Mouse (Mus musculus): ENCODE results near the gene Sec11a. TPM values are rescaled to one million over a fixed set of nuclear protein-coding genes. Genes with fewer than 3 reads are reported as not detected.
"Not testable (repeated sequence)": the region's sequence is repeated elsewhere in the genome, so short reads cannot be mapped to it uniquely, and the experiment has no call there.

Gene Sec11a
- polyA plus RNA-seq, 1 experiment from 2014 or later, result 135 TPM

DNA sequence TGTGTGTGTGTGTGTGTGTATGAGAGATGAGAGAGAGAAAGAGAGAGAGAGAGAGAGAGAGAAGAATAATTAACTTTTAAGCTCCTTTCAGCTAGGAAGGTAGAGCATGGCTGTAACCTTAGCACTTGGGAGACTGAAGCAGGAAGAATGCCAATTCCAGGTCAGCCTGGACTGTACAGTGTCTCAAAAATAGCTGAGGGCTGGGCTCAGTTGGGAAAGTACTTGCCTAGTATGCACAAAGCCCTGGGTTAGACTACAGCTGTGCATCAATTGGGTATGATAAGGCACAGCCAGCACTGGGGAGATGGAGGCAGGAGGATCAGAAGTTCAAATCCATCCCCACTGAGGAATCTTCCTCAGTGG is 10.3 kb downstream of the Sec11a start:
- not testable (repeated sequence) for H3K9ac ChIP-seq (ENCODE audit: low read depth, low read length); H3K4me2 ChIP-seq; H3K27ac ChIP-seq (ENCODE audit: low read depth, low read length); H3K4me1 ChIP-seq (ENCODE audit: control insufficient read depth, insufficient read depth, low read length); H3K9me3 ChIP-seq (replicated peaks; ENCODE audit: control insufficient read depth, low read length); H3K27me3 ChIP-seq (ENCODE audit: control insufficient read depth, insufficient read depth, low read length); H3K36me3 ChIP-seq (ENCODE audit: control insufficient read depth, insufficient read depth, low read length); ATAC-seq (replicated peaks; ENCODE audit: insufficient number of reproducible peaks, low FRiP score, low TSS enrichment); H3K4me3 ChIP-seq (ENCODE audit: low read depth, low read length)

DNA sequence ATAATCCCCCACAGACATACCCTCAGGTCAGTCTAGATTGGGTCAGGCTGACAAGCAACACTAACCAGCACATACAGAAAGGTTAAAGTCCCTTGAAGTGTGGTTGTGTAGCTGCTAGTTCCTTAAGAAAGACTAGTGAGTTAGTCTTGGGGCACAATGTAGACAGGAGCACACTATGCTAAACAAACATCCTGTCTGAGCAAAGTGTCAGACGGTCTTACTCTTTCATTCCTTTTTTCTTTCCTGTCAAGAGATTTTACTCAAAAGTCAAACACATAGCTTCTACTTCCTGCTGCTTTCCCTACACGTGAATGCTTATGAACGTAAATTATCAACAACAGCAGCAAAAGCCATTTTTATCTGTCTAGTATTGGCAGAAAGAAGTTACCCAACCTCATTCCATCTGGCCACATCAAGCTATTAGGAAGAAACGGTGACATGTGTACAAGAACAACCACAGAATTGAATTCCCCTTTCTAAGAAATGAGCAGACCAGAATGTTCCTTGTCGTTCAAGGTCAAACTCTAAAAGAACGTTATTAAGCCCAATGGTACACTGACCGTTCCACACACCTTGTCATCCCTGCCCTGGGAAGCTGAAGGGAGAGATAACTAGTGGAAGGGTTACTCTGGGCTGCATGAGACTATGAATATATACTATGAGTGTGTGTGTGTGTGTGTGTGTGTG is 10.8 kb downstream of the Sec11a start:
- not testable (repeated sequence) for H3K4me1 ChIP-seq (ENCODE audit: control insufficient read depth, insufficient read depth, low read length); H3K4me2 ChIP-seq; H3K27me3 ChIP-seq (ENCODE audit: control insufficient read depth, insufficient read depth, low read length); H3K9me3 ChIP-seq (replicated peaks; ENCODE audit: control insufficient read depth, low read length); H3K36me3 ChIP-seq (ENCODE audit: control insufficient read depth, insufficient read depth, low read length); H3K4me3 ChIP-seq (ENCODE audit: low read depth, low read length); H3K27ac ChIP-seq (ENCODE audit: low read depth, low read length); ATAC-seq (replicated peaks; ENCODE audit: insufficient number of reproducible peaks, low FRiP score, low TSS enrichment); H3K9ac ChIP-seq (ENCODE audit: low read depth, low read length)
- 53% methylated on average over 7 of the region's 7 CpGs for WGBS (ENCODE audit: insufficient replicate concordance)

DNA sequence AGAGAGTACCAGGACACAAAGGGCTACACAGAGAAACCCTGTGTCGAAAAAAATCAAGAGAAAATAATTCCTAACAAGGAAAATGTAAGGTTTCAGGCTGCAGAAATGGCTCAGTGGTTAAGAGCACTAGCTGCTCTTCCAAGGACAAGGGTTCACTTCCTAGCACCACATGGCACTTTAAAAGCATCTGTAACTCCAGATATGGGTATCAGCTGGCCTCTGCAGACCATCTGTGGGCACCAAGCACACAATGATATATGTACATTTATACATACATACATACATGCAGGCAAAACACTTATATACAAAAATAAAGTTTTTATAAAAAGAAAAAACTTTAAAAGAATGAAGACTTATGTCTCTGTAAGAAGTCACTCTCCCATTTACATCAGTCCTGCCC is 11.7 kb downstream of the Sec11a start:
- Histone ChIP-seq H3K4me2 (no peak overlapping the region), H3K9me3 (replicated peaks; ENCODE audit: control insufficient read depth, low read length) (no peaks in the 10 kb centered on the region), H3K9ac (ENCODE audit: low read depth, low read length) (no peak overlapping the region), H3K4me1 (ENCODE audit: control insufficient read depth, insufficient read depth, low read length) (0 out of 2 replicates have a peak, but pooled peaks cover 2% of the 10 kb centered on the region), H3K4me3 (ENCODE audit: low read depth, low read length) (no peak overlapping the region), H3K27ac (ENCODE audit: low read depth, low read length) (no peak overlapping the region), H3K27me3 (ENCODE audit: control insufficient read depth, insufficient read depth, low read length) (no peaks in the 10 kb centered on the region), H3K36me3 (ENCODE audit: control insufficient read depth, insufficient read depth, low read length) (0 out of 2 replicates have a peak, but pooled peaks cover 3% of the 10 kb centered on the region)
- no peak for ATAC-seq (replicated peaks; ENCODE audit: insufficient number of reproducible peaks, low FRiP score, low TSS enrichment)
- 97% methylated on average over 1 of the region's 1 CpGs for WGBS (ENCODE audit: insufficient replicate concordance)

DNA sequence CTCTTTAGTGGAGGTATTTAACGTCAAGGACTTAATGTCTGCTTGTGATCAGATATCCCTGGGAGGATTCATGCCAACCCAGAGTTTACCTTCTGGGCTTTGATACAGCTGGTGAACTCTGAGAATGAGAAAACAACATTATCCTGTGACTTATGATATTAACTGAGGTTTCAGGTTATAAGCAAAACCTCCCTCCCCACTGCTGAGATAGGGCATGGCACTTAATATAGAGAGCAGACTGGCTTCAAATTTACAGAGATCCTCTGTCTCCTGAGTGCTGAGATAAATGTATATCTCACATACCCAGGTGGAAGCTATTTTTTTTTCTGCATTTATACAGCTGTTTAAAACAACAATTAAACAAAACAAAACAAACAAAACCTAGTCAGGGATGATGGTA is 14.8 kb downstream of the Sec11a start:
- no peak for ATAC-seq (replicated peaks; ENCODE audit: insufficient number of reproducible peaks, low FRiP score, low TSS enrichment)
- H3K27ac ChIP-seq (ENCODE audit: low read depth, low read length), result no peak overlapping the region
- no peak overlapping the region for H3K4me3 ChIP-seq (ENCODE audit: low read depth, low read length)
- no peak overlapping the region for H3K4me2 ChIP-seq
- no peaks in the 10 kb centered on the region for H3K9me3 ChIP-seq (replicated peaks; ENCODE audit: control insufficient read depth, low read length)
- 0 out of 2 replicates have a peak, but pooled peaks cover 3% of the 10 kb centered on the region for H3K36me3 ChIP-seq (ENCODE audit: control insufficient read depth, insufficient read depth, low read length)
- H3K9ac ChIP-seq (ENCODE audit: low read depth, low read length), result no peak overlapping the region
- 76% methylated on average over 1 of the region's 1 CpGs for WGBS (ENCODE audit: insufficient replicate concordance)
- 0 out of 2 replicates have a peak, but pooled peaks cover 1% of the 10 kb centered on the region for H3K4me1 ChIP-seq (ENCODE audit: control insufficient read depth, insufficient read depth, low read length)
- H3K27me3 ChIP-seq (ENCODE audit: control insufficient read depth, insufficient read depth, low read length), result no peaks in the 10 kb centered on the region

DNA sequence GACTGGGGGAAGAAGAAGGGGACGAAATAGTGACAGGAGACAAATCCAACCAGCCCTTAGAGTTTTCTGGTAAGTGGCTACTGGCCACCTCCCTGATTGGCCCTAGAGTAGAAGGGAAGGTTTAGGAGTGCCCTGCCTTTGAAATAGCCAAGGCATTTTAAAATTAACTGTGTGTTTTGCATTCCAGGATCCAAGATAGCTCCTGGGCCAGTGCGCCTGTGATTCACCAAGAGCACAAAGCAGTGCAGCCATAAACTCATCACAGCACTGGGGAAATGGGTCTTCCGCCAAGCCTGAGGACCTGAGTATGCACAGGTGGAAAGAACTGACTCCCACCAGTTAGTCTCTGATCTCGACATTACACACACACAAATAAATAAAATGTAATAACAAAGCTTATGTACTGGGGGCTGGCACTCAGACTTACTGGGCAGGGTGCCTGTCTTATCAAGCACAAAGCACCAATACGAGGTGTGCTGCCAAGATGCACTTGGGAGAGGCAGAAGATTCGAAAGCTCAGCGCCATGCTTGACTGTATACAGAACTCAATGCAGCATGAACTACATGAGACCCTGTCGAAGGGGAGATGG is 15.9 kb downstream of the Sec11a start:
- Histone ChIP-seq H3K36me3 (ENCODE audit: control insufficient read depth, insufficient read depth, low read length) (0 out of 2 replicates have a peak, but pooled peaks cover 3% of the 10 kb centered on the region), H3K27me3 (ENCODE audit: control insufficient read depth, insufficient read depth, low read length) (no peaks in the 10 kb centered on the region), H3K4me1 (ENCODE audit: control insufficient read depth, insufficient read depth, low read length) (no peaks in the 10 kb centered on the region), H3K9ac (ENCODE audit: low read depth, low read length) (no peak overlapping the region), H3K27ac (ENCODE audit: low read depth, low read length) (no peak overlapping the region), H3K9me3 (replicated peaks; ENCODE audit: control insufficient read depth, low read length) (no peaks in the 10 kb centered on the region), H3K4me3 (ENCODE audit: low read depth, low read length) (no peak overlapping the region), H3K4me2 (no peak overlapping the region)
- no peak for ATAC-seq (replicated peaks; ENCODE audit: insufficient number of reproducible peaks, low FRiP score, low TSS enrichment)
- WGBS (ENCODE audit: insufficient replicate concordance), result 85% methylated on average over 8 of the region's 8 CpGs

DNA sequence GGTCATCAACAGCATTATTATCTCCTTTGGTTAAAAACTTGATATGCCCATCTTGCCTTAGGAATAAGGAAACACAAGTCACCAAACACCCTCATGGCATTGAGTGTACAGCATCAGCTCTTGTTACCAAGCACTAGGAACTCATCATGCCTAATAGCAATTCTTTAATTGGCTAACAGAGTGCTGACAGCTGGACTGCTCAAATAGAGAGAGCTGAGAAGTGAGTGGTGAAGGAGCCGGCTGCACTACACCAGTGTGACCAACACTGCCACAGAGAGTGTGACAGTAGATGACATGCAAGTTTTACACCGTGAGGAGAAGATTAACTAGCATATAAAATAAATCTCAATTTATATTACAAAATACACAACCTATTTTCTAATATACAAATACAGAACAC is 24.4 kb downstream of the Sec11a start:
- no peak overlapping the region for H3K27ac ChIP-seq (ENCODE audit: low read depth, low read length)
- no peak overlapping the region for H3K4me2 ChIP-seq
- no peaks in the 10 kb centered on the region for H3K4me1 ChIP-seq (ENCODE audit: control insufficient read depth, insufficient read depth, low read length)
- H3K27me3 ChIP-seq (ENCODE audit: control insufficient read depth, insufficient read depth, low read length), result no peaks in the 10 kb centered on the region
- H3K9me3 ChIP-seq (replicated peaks; ENCODE audit: control insufficient read depth, low read length), result no peaks in the 10 kb centered on the region
- H3K4me3 ChIP-seq (ENCODE audit: low read depth, low read length), result no peak overlapping the region
- peaks cover 11% of the 10 kb centered on the region for H3K36me3 ChIP-seq (ENCODE audit: control insufficient read depth, insufficient read depth, low read length)
- H3K9ac ChIP-seq (ENCODE audit: low read depth, low read length), result no peak overlapping the region
- 67% methylated on average over 2 of the region's 2 CpGs for WGBS (ENCODE audit: insufficient replicate concordance)
- ATAC-seq (replicated peaks; ENCODE audit: insufficient number of reproducible peaks, low FRiP score, low TSS enrichment), result no peak

DNA sequence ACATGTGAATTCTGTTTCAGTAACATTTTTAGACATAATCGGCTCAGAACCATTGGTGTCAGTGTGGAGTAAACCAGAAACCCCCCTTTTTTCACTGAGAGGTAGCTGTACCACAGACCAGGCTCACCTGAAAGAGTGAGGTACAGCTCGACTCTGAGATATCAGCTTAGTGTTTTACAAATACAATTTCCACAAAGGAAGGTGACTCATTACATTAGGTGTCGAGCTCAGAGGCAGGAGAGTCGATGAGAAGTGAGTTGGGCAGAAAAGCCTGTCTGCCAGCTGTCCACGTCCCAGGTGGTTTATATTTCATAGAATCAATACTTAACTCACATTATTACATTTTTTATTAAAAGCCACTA is 28.0 kb downstream of the Sec11a start:
- no peak for ATAC-seq (replicated peaks; ENCODE audit: insufficient number of reproducible peaks, low FRiP score, low TSS enrichment)
- H3K9ac ChIP-seq (ENCODE audit: low read depth, low read length), result no peak overlapping the region
- no peaks in the 10 kb centered on the region for H3K4me1 ChIP-seq (ENCODE audit: control insufficient read depth, insufficient read depth, low read length)
- no peak overlapping the region for H3K27ac ChIP-seq (ENCODE audit: low read depth, low read length)
- no peak overlapping the region for H3K4me2 ChIP-seq
- no peaks in the 10 kb centered on the region for H3K27me3 ChIP-seq (ENCODE audit: control insufficient read depth, insufficient read depth, low read length)
- peaks cover 17% of the 10 kb centered on the region for H3K36me3 ChIP-seq (ENCODE audit: control insufficient read depth, insufficient read depth, low read length)
- no peaks in the 10 kb centered on the region for H3K9me3 ChIP-seq (replicated peaks; ENCODE audit: control insufficient read depth, low read length)
- WGBS (ENCODE audit: insufficient replicate concordance), result 89% methylated on average over 5 of the region's 5 CpGs
- H3K4me3 ChIP-seq (ENCODE audit: low read depth, low read length), result no peak overlapping the region

DNA sequence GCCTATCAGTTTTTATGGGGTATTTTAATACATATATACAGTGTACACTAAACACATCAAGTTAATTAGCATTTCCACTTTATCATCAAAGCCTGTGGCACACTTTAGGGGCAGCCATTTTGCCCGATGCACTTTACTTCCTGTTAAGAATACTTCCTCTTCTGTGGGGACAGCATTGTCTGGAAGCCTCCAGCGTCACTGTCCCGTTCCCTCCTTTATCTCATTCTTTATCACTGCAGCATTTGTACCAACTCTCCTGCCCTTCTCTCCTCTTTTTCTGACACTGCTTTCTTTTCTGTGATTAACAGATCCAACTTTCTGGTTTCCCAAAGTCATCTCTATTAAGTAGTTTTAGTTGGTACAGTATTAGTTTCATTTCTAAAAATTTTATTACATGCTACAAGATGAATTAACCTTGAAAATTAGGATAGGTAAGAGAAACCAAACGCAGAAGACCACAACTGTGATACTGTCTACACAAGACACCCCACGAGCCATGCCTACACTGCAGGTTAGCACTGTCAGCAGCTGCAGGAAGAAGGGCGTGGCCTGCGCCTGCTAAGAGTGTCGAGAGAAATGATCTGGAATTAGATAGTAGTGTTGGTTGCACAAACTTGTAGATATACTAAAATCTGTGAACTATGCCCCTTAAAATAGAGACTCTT is 28.5 kb downstream of the Sec11a start:
- H3K27ac ChIP-seq (ENCODE audit: low read depth, low read length), result no peak overlapping the region
- WGBS (ENCODE audit: insufficient replicate concordance), result 63% methylated on average over 8 of the region's 8 CpGs
- no peak overlapping the region for H3K4me3 ChIP-seq (ENCODE audit: low read depth, low read length)
- H3K9me3 ChIP-seq (replicated peaks; ENCODE audit: control insufficient read depth, low read length), result no peaks in the 10 kb centered on the region
- H3K4me2 ChIP-seq, result no peak overlapping the region
- peaks cover 15% of the 10 kb centered on the region for H3K36me3 ChIP-seq (ENCODE audit: control insufficient read depth, insufficient read depth, low read length)
- H3K4me1 ChIP-seq (ENCODE audit: control insufficient read depth, insufficient read depth, low read length), result no peaks in the 10 kb centered on the region
- H3K27me3 ChIP-seq (ENCODE audit: control insufficient read depth, insufficient read depth, low read length), result no peaks in the 10 kb centered on the region
- ATAC-seq (replicated peaks; ENCODE audit: insufficient number of reproducible peaks, low FRiP score, low TSS enrichment), result no peak
- no peak overlapping the region for H3K9ac ChIP-seq (ENCODE audit: low read depth, low read length)
